Mouse (Mus musculus) right cerebral cortex, postnatal 36 days (tissue): ENCODE measurements around the gene Sdf2l1.
"Not testable (repeated sequence)": the region's sequence is repeated elsewhere in the genome, so short reads cannot be mapped to it uniquely, and the experiment has no call there.

Source experiments
- DNase-seq, 2 experiments: peaks; one replicate each; pipeline ENCODE4 v3.0.0; 2022; ENCODE audit warnings: low spot score in 2 of 2, mixed read lengths in 1 of 2

Sdf2l1 gene

DNA sequence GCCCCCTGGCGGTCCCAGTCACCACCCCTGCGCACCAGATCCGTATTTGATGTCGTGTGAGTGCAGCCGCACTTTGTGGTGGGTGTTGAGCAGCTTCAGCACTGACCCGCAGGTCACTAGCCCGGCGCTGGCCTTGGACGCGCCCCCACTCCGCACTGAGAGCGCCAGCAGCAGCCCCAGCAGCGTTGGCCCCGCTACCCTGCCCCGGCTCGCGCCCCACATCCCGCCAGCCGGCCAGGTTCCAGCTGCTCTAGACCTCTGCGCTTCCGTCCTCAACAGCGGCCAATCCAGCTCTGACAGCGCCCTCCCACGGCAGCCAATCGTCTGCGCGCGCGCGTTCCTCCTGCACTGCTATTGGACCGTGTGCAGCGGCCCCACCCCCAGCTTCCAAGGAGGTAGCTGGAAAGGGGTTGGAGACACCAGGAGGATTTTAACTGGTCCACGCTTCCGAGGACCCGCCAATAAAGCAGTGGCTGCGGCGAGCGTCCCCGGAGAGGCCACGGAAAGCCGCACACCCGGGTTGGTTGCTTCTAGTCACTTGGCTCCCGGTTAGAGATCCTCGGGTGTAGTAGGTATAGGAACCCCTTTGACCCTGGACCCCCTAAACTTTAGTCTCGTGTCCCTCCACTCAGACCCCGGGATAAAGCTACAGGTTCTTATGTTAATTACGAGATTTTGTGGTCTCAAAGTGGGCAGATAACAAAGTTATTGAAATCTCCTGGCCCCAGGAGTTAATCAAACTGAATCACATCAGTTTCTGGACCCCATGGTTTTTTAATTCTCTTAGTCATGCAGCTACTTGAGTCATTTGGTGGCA, at the start of gene Sdf2l1:
Gene Sdf2l1 (minus strand): TSS at position 295 of the 817 bp plus-strand sequence.
- peak; percentile 96 to 97 for DNase-seq

DNA sequence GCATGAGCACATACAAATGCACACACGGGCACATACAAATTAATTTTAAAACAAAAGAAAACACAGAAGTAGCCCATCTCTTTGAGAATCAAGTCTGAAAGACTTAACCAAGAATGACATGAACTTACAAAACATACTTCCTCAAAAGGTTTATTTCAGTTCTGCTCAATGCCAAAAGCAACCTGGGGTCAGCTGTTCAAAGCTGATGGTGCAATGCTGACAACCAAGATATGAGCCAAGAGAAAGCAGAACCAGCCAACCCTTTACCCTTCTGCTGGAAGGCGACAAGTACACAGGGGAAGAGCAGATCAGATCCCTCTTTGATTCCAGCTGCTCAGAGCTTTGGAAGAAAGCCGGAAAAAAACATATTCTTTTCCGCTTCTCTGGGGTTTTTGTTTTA, 49.2 kb upstream of the Sdf2l1 start:
- DNase-seq, result no peak

GRCm38 (mm10) chr16:17179706-17180105, 47.5 kb upstream of the Sdf2l1 start:
- no peak for DNase-seq

- DNase-seq, result no peak
Observed at GRCm38 (mm10) chr16:17177623-17178170, 45.5 kb upstream of the Sdf2l1 start.

DNA sequence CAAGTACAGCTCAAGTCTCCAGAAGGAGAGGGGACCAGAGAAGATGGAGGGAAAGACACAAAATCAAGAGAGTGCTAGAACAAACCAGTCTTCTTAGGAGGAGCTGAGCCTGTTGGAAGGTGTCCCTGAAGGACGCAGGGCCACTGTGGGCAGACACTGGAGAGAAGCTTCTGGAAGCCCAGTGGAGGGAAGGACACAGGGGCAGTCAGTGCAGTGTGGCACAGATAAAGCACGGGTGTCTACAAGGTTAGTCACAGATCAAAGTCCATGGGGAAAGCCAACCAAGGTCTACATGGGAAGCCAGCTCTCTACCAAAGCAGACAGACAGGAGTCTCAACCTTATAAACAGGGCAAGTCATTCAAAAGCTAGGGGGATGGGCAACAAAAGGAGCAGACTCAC, 43.6 kb upstream of the Sdf2l1 start:
- DNase-seq, result no peak

- no peak for DNase-seq
Observed at GRCm38 (mm10) chr16:17168049-17168448, 35.9 kb upstream of the Sdf2l1 start.

- no peak for DNase-seq
Observed at GRCm38 (mm10) chr16:17167179-17167578, 35.0 kb upstream of the Sdf2l1 start.

DNA sequence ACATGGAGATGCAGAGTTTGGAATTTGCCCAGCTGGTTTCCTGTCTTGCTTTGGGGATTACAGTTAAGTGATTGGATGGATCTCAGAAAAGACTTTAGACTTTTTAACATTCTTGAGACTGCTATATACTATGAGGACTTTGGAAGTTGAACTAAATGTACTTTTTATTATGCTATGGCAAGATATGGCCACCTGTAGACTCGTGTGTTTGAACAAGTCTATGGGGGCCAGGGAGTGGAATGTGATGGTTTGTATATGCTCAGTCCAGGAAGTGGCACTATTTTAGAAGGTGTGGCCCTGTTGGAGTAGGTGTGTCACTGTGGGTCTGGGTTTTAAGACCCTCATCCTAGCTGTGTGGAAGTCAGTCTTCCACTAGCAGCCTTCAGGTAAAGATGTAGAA, 33.3 kb upstream of the Sdf2l1 start:
- DNase-seq, result not testable (repeated sequence)

GRCm38 (mm10) chr16:17154346-17154745, 22.2 kb upstream of the Sdf2l1 start:
- DNase-seq, result no peak

GRCm38 (mm10) chr16:17151874-17152273, 19.7 kb upstream of the Sdf2l1 start:
- no peak for DNase-seq

DNA sequence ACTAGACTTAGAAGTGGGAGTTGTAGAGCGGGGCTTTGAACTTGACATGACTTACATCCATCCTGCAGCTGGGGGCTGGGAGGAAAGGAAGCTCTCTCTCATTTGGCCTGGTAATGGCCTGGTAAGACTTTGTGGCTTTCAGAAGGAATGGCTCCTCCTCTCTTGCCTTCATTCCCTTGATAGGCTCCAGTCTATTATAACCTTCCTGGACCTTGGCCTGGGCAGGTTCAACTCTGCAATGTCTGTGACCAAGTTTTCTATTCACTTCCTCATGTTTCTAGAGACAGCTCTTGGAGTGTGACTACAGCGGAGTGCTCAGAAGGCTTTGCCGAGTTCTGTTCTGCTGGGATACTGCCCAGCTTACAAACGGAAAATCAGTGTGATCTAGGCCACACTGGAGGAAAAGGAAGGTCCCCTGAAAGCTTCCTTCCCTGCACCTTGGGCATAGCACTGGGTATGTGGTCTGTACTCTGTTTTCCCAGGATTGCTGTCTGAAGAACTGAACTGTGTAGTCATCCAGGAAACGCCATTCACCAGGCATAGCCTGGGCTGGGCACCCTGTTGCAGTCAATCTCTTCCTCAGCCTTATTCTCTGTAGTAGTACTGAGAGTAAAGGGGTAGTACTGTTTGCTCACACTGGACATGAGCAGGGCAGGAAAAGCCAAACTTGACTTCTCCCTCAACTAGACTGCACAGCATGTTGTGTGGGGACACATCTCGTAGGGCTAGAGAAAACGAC, 18.5 kb upstream of the Sdf2l1 start:
- DNase-seq, result no peak

DNA sequence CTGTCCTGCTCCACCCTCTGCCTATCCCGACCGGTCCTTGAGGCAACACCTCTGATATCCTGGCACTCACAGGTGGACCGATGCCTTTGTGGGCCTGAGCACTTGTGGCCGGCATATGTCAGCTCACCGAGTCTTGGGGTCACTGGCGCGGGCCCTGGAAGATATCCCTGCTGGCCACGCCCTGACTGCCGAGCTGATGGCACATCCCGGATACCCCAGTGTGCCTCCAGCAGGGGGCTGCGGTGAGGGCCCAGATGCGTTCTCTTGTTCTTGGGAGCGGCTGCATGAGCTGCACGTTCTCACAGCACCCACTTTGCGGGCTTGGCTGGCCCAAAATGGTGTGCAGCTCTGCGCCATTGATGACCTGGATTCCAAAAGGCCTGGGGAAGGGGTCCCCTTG, 15.9 kb upstream of the Sdf2l1 start:
- DNase-seq, result peak in 1 of 2 experiments; percentile 18

DNA sequence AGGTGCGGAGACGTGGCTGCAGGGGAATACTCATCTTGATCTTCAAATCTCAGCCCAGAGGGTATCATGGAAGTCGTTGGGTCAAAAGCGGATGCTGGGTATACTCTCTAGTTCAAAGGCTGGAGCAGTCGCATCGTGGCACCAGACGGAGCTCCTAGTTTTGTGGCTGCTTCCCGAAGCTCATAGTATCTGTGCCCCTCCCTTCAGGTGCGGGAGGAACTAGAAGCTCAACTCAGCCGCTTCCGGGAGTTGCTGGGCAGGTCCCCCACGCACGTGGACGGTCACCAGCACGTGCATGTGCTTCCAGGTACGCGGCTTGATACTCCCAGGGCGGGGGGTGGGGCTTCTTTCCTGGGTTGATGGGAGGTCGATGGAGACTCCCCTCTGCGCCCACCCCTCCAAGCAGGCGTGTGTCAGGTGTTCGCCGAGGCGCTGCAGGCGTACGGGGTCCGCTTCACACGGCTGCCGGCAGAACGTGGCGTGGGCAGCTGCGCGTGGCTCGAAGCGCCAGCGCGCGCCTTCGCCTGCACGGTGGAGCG, 15.3 kb upstream of the Sdf2l1 start:
- peak in 1 of 2 experiments; percentile 24 for DNase-seq

DNA sequence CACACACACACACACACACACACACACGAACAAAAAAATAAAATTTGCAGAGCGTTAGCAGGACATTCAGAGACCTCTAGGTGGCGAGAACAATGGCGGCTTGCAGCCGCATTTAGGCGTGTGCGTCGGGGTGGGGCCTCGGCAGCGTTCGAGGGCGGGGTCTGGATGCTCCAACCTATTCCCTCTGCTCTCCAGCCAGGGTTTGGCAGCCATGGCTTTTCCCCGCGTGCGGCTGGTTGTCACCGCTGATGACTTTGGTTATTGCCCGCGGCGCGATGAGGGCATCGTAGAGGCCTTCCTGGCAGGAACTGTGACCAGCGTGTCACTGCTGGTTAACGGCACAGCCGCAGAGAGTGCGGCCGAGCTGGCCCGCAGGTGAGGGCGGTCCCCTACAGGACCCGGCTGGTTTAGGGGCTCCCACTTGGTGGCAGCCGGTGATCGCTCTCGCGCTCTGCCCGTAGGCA, 14.6 kb upstream of the Sdf2l1 start, which contains the start of gene Ccdc116:
Gene Ccdc116 (minus strand): TSS at position 458 of the 464 bp plus-strand sequence.
- DNase-seq, result peak; percentile 69 to 77

DNA sequence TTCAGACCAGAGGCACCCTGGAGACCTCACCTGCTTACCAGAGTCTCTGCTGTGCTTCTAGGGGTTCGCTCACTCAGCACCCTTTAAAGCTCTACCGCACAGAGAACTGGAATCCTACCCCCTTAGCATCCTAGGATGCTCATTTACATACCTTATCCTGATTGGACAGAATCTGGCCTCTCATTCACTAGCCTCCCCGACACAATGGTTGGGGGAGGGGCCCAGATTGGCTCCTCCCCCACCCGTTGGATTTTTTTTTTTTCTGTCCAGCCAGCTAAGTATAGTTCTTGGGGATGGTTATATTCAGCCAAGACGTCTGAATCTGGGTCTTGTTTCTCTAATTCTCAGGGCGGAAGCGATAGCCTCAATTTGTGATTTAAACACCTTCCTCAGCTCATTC, 12.2 kb upstream of the Sdf2l1 start, which contains the start of gene Ydjc:
Gene Ydjc (plus strand): TSS at position 283 of the 400 bp plus-strand sequence.
- DNase-seq, result no peak

GRCm38 (mm10) chr16:17137355-17137754, 5.2 kb upstream of the Sdf2l1 start:
- no peak for DNase-seq

DNA sequence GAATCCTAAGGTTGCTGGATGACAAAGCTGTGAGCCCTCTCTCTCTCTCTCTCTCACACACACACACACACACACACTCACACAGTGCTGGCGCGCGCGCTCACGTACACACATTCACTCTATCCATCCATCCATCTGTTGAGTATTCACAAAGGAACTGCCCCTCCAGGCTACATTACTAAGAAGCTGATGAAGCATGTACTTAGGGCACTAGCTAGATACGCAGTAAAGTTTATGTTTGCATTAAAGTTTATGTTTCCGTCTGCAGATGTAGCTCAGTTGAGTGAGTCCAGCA, 670 bp upstream of the Sdf2l1 start:
- DNase-seq, result no peak

DNA sequence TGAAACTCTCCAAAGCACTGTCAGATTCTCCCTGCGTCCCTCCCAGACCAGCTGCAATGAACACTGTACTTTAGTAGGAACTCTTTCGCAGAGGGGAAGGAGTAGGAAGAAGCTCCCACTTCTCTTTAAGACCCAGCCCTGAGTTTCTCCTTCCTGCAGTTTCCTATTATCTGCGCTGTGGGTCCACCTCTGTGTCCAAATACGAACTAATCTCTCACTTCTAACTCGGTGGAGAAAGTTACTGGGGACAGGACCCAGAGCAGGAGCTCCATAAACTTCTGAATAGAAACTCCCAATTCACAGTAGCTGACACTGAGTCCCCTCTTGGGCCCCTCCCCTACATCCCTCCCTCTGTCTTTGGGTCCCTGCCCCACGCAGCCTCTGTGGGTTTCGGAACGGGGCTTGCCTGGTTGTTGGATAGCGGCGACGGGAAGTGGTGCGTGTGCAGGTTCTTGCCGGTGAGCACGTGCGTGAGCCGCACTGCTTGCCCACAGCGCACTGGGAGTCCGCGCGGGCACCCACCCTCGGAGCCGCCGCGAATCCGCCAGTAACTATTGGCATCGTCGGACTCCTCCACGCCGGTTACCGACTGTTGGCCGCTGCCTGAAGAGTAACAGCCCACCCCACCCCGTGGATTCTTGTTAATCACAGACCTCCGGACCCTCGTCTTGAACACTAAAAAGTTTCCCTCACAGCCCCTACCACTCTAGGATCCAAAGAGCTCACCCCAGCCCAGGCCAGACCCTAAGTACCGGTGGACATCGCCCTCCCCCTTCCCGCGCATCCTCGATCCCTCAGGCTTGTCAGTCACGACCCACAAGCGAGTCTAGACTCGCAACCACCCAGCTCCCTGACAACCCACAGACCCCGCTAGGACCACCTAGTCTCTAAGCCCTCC, 743 bp downstream of the Sdf2l1 start:
- DNase-seq, result no peak

DNA sequence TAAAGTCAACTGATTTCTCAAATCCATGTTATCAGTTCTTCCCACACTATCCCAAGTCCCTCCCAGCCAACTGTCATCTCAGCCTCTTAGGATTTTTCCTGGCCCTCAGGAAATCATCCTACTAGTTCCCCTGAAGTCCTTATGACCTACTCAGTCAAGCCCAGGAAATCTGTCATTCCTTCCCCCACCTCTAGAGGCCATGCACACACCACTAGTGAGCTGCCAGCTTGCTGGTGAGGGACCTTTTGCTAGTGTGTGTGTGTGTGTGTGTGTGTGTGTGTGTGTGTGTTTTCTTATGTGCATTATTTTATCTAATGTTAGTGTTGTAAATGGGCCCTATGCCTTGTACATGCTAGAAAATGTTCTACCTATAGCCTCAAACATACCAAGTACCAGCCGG, 4.9 kb downstream of the Sdf2l1 start:
- no peak for DNase-seq

DNA sequence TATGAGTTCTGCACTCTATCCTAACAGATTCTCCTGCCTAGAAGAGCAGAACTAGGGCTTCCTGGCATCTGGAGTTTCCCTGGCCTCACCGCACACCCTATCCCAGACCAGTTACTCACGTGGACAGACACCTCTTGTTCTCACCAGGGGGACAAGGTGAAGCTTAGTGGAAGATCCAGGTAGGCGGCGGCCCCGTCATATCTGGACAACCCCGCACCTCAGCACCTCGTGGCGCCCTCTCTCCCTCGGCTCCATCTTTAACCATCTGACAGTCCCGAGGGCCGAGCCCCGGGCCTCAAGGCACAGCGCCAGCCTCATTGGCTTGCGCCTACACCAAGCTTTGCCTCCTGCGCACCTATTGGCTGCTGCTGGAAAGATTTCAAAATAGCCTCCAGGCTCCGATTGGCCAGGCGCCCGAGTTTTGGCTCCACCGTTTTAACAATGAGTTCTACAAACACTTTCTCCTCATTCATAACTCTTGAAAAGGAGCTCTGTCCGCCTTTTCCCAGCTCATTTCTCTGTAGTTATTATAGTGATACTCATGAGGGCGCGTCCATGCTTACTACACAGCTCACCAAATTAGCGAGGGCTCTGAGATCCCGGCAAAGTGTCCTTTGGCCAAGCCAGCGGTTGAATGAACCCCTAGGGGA, 7.2 kb downstream of the Sdf2l1 start, which contains the start of gene 2610318N02Rik:
Gene 2610318N02Rik (minus strand): TSS at position 297 of the 650 bp plus-strand sequence.
- peak; percentile 48 to 63 for DNase-seq
